Mouse (Mus musculus): ENCODE results near the gene Cox7a2l.

Gene Cox7a2l

DNA sequence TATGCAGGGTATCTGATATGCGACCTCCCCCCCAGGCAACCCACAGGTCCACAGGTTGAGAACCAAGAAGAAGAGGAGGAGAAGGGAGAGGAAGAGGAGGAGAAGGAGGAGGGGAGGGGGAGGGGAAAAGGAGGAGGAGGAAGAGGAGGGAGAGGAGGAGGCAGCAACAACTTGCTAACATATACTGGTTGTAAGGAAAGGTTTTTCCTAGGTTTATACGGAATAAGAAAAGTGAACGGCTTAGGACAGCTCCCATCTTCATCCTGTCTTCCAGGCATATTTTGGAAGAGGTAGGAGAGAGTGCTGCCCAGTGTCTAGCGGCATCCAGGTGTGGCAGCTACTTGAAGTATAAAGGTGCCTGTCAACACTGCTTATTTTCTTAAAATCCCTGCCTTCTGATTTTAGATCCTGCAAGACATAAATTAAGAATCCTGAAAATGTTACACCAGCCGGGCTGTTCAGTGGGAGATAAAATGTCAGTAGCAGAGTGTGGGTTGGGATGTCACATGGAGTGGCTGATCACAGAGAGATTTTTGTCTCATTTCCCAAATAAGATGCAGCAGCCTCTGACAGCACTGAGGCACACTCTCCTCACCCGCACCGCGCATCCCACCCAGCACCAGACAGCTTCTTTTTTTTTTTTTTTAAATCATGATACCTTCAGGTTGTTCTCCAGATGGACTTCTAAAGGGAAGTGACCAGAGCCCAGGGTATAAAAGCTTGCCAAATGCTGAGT lies at the start of gene Cox7a2l:
Cox7a2l (minus strand) TSS at position 51 of the 736 bp plus-strand sequence.
- in situ Hi-C loops (cut with MboI; ENCODE audit: low sequenced_read_pairs), result no loop called here

DNA sequence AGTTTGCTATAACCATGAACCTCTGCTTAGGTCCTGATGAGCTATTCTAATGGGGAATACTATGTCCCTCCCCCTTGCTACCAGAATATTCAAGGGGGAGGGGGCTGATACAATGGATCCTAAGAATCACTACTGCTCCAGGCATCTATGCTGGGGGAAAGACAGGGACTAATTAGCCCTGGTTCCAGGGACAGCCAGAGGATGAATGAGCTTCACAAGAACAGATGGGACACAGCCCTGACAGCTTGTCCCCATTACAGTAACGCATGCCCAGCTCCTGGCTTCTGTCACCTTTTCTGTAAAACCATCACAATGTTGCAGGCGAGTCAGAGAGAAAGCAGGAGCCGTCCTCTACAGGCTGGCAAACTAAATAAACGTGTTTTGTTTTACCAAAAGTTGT lies 48.4 kb upstream of the Cox7a2l start:
- in situ Hi-C loops (cut with MboI; ENCODE audit: low sequenced_read_pairs), result no loop called here

DNA sequence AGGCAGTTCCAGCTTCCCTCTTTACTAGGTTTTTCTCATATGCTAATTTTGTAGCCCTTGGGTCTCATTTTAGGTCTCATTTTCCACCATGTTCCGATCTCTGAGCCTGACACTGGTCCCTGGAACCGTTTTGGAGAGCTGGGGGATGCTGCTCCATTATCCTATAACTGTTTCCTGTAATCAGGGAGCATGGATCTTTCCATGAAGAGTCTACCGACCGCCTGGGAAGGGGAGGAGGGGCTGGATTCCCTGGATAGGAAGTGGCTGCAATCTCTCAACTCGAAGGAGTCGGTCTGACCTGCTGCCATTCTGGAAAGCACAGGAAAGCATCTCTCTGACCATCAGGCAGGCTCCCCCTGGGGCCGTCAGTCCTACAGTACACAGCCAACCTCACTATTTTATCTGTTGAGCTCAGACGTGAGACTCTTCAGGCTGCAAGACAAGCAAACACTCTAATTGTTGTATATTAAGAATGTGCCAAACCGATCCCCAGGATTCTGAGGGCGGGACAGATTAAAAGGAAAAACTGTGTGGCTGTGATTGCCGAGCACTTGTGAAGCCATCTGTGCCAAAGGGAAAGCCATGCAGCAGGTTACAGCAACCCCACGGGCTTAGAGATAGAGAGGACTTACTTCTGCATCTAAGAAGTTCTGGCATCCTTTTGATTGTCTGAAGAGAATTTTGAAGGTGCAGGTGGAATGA lies 47.1 kb upstream of the Cox7a2l start:
- in situ Hi-C loops (cut with MboI; ENCODE audit: low sequenced_read_pairs), result no loop called here

DNA sequence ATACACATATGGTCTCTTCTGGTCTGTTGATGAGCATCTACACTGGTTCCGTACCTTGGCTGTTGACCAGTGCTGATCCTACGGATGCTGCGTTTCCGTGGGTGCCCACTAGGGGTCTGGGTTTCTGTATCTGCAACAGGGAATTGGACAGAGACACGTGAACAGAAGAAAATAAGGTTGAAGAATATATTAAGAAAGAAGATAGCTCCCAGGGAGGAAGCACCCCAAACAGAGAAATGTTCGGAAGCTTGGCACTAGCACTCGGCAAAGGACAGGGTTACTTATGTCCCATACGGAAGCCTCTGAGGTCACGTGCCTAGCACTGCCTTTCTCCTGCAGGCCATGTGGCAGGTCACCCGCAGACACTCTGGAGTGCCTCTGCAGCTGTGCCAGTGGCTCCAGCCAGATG lies 46.6 kb upstream of the Cox7a2l start:
- in situ Hi-C loops (cut with MboI; ENCODE audit: low sequenced_read_pairs), result no loop called here

DNA sequence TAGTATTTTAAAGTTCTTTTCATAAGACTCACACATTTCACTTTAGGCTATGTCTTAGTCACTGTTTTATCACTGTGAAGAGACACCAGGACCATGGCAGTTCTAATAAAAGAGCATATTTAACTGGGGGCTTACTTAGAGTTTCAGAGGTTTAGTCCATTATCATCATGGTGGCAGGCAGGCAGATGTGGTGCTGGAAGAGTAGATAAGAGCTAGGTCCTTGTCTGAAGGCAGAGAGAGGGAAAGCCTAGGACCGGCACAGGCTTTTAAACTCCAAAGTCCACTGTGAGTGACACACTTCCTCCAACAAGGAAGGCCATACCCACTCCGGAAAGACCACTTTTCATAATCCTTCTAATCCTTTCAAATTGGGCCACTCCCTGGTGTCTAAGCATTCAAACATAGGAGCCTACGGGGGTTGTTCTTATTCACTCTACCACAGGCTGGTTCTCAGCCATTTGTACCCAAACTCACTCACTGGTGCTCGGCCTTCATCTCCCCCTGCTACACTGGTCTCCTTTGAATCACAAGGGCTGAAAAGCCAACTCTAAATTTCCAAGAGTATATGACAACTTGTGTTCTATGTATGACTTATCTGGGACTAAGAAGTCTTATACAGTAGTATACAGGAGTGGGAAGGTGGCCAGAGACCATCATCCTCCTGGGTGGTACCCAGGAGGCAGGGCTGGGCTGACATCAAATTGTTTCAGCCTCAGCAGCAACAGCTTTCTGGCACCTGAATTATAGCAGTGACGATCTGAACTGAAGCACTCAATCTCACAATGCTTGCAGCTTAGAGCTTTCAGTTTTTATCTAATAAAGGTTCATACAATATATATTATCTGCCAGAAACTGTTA lies 45.3 kb upstream of the Cox7a2l start:
- in situ Hi-C loops (cut with MboI; ENCODE audit: low sequenced_read_pairs), result no loop called here

DNA sequence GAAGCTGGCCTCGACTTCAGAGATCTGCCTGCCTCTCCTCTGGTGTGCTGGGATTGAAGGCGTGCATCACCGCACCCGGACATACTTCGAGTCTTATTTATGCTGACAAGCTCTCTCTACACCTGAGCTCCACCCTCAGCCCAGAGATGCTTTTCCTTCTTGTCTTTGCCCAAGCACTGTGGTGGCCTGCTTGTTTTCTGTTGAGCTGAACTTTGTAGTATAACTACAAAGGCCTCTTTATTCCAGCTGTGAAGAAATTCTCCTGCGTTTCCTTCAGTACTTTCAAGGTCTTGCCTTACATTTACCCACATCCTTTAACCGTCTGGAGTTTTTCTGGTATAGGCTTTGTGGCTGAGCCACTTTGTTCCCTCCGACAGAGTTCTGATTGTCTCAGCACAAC lies 42.0 kb upstream of the Cox7a2l start:
- in situ Hi-C loops (cut with MboI; ENCODE audit: low sequenced_read_pairs), result no loop called here

DNA sequence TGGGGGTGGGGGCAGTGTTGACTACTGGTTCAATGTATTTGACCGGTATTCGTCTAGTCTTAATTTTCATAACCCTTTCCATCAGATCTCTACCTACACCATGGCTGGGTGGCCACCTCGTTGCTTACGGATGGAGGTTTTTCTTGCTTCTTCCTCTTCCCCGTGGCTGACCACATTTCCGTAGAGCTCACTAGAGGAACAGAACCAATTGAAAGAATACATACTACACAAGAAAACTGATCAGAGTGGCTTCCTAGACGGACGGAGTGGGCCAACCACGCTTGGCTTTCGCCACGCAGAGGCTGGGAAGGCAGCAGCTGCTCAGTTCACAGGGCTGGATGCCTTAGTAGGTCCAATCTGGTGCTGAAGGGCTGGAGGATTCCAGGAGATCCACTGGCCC lies 38.7 kb upstream of the Cox7a2l start:
- in situ Hi-C loops (cut with MboI; ENCODE audit: low sequenced_read_pairs), result no loop called here

DNA sequence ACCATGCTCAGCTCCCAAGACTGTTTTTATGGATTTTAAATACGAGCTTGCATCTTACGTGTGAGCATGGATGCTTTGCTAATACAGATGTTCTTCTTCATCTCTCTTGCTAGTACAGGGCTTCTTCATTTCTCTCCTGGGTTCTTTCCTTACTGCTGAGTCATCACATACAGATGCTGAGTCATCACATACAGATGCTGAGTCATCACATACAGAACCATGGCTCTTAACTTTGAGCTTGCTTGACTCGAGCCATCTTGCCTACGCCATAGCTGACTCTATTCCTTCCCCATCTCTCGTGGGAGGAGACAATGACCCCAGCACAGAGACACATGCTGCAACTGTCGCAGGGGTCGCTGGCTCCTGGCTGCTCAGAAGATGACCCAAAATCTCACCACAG lies 37.9 kb upstream of the Cox7a2l start:
- in situ Hi-C loops (cut with MboI; ENCODE audit: low sequenced_read_pairs), result no loop called here

DNA sequence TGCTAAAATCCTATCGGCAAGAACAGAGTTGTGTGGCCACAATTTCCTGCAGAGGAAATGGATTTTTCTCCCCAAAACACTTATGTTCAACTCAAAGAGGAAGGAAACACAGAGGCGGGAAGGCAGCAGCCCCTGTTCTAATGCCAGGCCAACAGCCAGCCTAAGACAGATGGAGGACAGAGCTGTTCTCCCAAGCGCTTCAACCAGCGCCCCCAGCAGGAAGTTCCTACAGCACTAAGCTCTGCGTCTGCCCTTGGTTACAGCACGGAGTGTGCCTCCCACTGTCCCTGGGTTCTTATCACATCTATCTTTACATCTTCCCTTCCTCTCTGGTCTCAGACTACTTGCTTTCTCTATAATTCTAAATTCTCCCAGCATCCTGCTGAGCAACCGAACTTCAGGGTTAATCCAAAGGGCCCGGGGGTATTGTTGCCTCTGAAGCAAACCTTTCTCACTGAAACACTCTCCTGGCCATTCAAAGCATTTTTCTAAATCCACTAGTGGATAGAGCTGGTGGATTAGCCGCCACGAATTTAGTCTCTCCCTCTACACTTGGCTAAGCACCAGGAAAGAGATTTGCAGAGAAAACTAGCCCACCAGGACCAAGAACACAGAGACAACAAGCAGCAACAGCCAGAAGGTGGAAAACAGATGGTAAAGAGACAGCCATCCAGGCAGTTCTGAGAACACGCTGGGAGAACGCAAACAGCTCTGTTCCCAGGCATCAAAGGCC lies 31.5 kb upstream of the Cox7a2l start:
- in situ Hi-C loops (cut with MboI; ENCODE audit: low sequenced_read_pairs), result no loop called here

DNA sequence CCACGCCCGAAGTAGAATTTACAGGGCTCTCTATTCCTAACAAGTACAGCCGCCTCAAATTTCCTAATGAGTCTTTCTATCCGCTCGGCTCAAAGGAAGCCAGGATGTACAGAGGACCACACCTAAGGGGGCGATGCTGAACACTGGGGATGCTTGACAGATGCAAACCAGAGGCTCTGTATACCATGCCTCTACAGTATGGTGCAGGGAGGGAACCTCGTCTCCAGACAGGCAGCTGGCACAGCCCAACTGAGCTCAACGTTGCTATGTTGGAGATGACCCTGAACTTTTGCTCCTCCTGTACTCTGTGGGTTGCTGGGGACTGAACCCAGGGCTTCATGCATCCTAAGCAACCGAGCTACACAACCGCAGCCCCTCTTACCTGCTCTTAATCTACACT lies 30.0 kb upstream of the Cox7a2l start:
- in situ Hi-C loops (cut with MboI; ENCODE audit: low sequenced_read_pairs), result no loop called here

DNA sequence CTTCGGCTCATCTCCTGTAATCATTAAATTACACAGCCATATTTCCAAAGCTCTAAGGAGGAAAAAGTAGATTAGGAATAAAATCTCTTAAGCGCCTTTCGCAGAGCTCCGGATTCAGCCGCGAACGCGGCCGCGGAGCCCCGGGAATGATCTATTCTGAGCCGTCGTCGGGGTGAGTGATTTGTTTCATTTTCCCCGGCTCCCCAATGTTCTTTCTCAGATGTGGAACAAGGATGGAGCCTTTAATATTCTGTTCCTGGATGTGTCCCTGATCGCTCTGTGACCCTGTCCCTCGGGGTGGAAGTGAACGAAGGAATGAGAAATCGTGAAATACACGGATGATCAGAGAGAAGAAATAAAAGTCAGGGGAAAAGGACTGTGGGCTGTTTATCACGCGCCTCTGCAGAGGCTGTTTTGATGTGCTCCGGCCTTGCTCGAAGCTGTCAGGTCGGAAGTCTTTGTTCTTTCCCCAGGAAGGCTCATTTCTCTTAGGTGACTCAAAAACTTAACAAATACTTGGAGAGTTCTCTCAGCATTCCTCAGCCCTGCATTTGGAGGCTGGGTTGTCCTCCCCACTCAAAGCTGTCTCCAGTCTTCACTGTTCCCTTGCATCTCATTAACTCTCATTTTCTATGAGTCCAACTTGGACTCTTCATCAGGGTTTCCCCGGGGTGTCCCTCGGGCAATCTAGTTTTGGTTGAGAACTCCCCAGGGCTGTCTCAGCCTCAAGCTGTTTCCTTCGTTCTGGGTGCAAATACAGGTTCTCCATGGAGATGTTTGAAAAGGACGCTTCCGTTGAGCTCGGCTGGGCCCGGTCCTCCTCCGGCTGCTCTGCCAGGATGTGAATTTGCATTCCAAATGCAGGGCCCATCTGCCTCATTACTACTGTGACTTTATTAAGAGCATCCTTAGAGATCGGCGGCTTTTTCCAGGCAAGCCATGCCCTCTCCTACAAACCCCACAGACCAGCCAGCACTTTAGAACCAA lies 28.9 kb upstream of the Cox7a2l start:
- in situ Hi-C loops (cut with MboI; ENCODE audit: low sequenced_read_pairs), result no loop called here

DNA sequence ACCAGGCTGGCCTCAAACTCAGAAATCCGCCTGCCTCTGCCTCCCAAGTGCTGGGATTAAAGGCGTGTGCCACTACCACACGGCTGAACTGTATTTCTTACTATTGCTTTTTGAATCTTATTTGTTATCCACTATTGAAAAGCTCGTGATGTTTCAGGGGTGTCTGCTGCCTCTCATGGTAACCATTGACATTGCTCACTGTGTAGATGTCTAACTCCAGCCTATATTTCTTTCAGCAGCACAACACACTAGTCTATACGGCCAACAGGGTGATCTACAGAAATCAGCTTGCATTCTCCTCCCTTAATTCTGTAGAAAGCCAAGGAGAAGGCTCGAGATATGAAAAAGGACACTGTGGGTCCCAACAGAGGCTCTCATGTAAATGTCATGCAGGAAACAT lies 28.1 kb upstream of the Cox7a2l start:
- in situ Hi-C loops (cut with MboI; ENCODE audit: low sequenced_read_pairs), result no loop called here

DNA sequence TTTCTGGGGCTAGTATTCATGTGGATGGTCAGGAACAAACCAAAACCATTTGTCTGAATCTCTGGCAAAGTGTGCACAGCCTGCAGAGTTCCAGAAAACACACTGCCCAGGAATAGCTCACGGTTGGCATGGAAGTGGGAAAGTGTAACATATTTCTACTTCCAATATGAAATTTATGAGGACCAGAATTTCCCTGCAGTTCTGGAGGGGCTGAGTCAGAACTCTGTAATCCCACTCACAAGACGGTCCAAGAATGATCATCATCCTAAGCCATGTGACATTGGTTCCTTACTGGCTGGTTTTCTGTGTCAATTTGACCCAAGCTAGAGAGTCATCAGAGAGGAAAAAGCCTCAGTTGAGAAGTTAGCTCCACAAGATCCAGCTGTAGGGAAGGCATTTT lies 25.3 kb upstream of the Cox7a2l start:
- in situ Hi-C loops (cut with MboI; ENCODE audit: low sequenced_read_pairs), result no loop called here

DNA sequence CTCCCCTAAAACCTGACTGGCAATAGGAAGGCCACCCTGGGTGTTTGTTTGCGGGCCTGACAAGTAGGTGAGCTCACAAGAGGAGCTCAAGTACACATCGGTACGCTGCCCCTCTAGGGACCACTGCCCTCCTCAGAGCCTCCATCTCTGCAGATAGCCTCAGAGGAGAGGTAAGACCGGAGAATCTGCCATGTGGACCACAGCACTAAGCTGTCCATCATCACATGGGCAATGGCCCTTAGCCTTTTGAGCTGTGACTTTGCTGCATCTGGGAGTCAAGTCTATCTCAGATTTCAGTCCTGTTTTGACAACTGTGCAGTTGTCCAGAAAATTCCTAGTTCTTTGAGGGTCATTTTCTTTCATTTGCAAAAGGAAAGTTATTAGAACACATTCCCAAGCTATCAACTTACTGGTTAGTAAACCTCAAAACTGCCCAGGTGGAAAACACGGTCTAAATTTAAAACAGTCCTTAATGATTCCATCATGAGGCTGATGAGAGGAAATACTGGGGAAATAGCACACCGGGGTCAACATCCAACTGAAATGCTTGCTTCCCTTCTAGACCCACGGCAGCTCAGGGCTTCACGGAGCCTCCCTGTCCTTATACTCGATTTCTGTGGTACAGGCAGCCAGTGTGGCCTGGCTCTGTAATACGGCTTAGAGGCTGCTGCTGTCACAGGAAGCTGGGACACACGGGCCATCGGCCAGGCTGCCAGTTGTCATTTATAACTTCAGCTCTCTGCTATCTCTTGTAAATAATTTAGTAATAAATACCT lies 22.3 kb upstream of the Cox7a2l start:
- in situ Hi-C loops (cut with MboI; ENCODE audit: low sequenced_read_pairs), result no loop called here

DNA sequence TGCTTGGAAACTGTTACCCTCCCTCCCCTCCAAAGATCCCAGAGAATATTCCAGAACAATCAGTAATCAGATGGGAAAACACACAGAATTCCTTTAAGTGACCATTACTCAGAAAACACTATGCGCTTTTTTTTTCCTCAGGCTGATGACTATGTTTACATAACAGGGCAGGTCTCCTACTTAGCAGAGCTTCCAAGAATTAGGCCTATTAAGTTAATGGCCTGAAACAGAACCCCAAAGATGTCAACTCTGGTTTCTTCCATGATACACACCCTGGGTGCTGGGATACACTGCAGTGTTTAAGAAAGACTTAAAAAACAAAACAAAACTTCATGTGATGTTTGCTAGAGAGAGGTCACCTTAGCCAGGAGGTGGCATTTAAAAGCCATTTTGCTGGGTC lies 21.6 kb upstream of the Cox7a2l start:
- in situ Hi-C loops (cut with MboI; ENCODE audit: low sequenced_read_pairs), result no loop called here

DNA sequence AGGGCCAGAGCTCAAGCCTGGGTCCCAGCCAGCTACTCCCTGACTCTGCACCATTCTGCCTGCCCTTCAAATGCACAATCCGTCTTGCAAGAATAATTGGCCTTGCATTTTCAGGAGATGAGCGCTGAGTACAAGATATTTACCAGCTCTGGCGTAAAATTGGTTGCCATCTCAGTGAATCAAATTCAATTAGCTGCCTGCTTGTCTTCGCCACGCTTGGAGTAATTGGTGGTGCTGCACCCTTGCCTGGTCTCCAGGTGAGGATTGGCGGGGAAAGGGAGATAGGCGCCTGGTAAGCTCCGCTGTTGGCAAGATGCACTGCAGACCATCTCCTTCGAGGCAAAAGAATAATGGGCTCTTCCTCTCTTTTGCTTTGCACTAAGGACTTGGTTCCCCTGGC lies 21.0 kb upstream of the Cox7a2l start:
- in situ Hi-C loops (cut with MboI; ENCODE audit: low sequenced_read_pairs), result no loop called here

DNA sequence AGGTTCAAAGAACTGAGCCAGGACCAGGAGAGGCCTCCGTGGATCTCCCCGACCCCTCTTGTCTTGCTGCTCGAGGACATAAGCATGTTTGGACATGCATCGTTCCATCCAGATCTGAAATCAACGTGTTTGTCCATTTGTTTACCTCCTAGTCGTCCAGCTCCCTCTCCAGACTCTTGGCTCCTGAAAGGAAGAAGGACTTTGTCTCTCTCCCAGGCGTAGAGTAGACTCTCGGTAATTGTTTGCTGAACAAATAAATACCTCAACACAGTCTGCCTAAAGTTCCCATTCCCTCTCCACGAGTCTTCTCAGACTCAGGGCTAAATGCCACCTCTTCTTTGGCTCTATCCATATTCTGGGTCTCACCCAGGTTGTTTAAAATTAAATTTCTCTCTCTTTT lies 16.0 kb upstream of the Cox7a2l start:
- in situ Hi-C loops (cut with MboI; ENCODE audit: low sequenced_read_pairs), result no loop called here

DNA sequence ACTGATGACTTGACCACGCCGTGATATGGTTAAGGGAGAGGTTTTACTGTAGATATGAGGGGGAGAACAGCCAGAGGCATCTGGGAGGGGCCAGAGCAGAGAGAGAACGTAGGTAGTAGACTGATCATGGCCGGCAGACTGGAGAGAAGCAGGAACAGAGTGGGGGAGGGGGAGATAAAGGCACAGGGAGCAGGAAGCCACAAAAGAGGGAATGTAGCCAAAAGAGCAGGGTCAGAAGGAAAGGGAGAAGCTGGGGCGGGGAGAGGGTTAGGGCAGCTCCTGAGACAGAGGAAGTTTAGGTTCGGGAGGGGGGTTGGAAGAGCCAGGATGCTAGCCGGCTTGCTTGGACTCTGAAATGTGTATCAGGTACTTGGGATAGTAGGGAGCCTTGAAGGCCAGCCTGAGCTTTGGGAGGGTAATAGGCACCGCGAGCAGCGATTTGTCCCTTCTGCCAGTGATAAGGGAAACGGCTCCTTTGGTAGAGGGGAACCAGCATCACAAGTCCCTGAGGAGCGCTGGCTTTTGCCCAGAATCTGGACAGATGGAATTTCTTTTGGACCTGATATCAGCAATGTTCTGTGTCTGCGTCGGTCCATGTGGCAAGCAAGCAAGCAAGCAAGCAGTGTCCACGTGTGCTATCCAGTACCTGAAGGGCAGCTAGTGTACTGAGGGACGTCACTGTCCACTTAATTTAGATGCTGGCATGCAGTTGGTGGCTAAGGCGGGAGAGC lies 10.7 kb upstream of the Cox7a2l start:
- in situ Hi-C loops (cut with MboI; ENCODE audit: low sequenced_read_pairs), result no loop called here
